Mouse (Mus musculus) lung, adult 2 months (tissue): ENCODE results near the gene Mtx1.
A peak's percentile ranks its signal among the peaks of the same experiment; 100 is the strongest.

Experiments used
- CTCF ChIP-seq: fragments of 200-500 bp; IDR thresholded peaks from 2 replicates; pipeline ENCODE4 v1.5.1; 2011; ENCODE audit warnings: mild to moderate bottlenecking, low read length, control low read depth; ENCODE audit not compliant: insufficient read depth
- POLR2A ChIP-seq: fragments of 200-500 bp; IDR thresholded peaks from 2 replicates; pipeline ENCODE4 v1.6.1; 2011; ENCODE audit warnings: low read depth, mild to moderate bottlenecking, control low read depth, low read length, borderline replicate concordance; ENCODE audit errors: extremely low read depth

- TF ChIP-seq CTCF = peak; percentile 55; the same call in 1 of the 2 replicates
- no peak for TF ChIP-seq POLR2A
These were observed 16.7 kb upstream of the Mtx1 start for GRCm38 (mm10) chr3:89243609-89244008.
